Mouse (Mus musculus) limb, embryonic 14.5 days (tissue): ENCODE measurements at regions not wholly inside any gene's neighbourhood (a gene's known extent, or its start where the extent isn't known, plus 50 kb on each side); places are given as distances from the start of the nearest gene placed in this dataset.

Experiments used
- ATAC-seq: fragments of 200-750 bp; cut with Nextera tagmentation; 2 replicates; pipeline ENCODE4 v1.8.0; 2017; ENCODE audit warnings: low read depth, moderate number of reproducible peaks, moderate TSS enrichment; ENCODE audit not compliant: low FRiP score
- DNase-seq: peaks from one replicate; pipeline ENCODE4 v3.0.0-alpha.2; 2015; ENCODE audit warnings: low spot score
- H3K27ac ChIP-seq: fragments of 300-500 bp; sonication (generic); replicated peaks from 2 replicates; pipeline ENCODE4 v1.5.1; 2014; ENCODE audit warnings: low read depth, mild to moderate bottlenecking, low read length, moderate library complexity, mixed read lengths
- H3K27me3 ChIP-seq: fragments of 300-500 bp; sonication (generic); 2 replicates; pipeline ENCODE4 v1.6.1; 2014; ENCODE audit warnings: low read length, mixed read lengths; ENCODE audit not compliant: control insufficient read depth, insufficient read depth
- H3K36me3 ChIP-seq: fragments of 300-500 bp; sonication (generic); 2 replicates; pipeline ENCODE4 v1.6.1; 2014; ENCODE audit warnings: mild to moderate bottlenecking, low read length, moderate library complexity, mixed read lengths; ENCODE audit not compliant: control insufficient read depth, insufficient read depth
- H3K4me1 ChIP-seq: fragments of 300-500 bp; sonication (generic); 2 replicates; pipeline ENCODE4 v1.6.1; 2014; ENCODE audit warnings: antibody characterized with exemption, low read length, mixed read lengths; ENCODE audit not compliant: control insufficient read depth, insufficient read depth
- H3K4me2 ChIP-seq: fragments of 300-500 bp; sonication (generic); replicated peaks from 2 replicates; pipeline ENCODE4 v1.6.1; 2014; ENCODE audit warnings: low read depth, mild to moderate bottlenecking, low read length, moderate library complexity; ENCODE audit not compliant: severe bottlenecking
- H3K4me3 ChIP-seq: fragments of 300-500 bp; sonication (generic); replicated peaks from 2 replicates; pipeline ENCODE4 v1.5.1; 2014; ENCODE audit warnings: low read length
- H3K9ac ChIP-seq: fragments of 300-500 bp; sonication (generic); 2 replicates; pipeline ENCODE4 v1.6.1; 2014; ENCODE audit warnings: mild to moderate bottlenecking, low read depth, low read length, moderate library complexity; ENCODE audit not compliant: severe bottlenecking
- H3K9me3 ChIP-seq: fragments of 300-500 bp; sonication (generic); 2 replicates; pipeline ENCODE4 v1.6.1; 2016; ENCODE audit warnings: low read length; ENCODE audit not compliant: control insufficient read depth
- POLR2A ChIP-seq: fragments of 200-500 bp; IDR thresholded peaks from 2 replicates; pipeline ENCODE4 v1.8.0; 2012; ENCODE audit warnings: inconsistent platforms, mild to moderate bottlenecking, moderate library complexity, borderline replicate concordance; ENCODE audit not compliant: insufficient read depth, insufficient read length; ENCODE audit errors: extremely low read depth
- WGBS: fragments of 180-500 bp; shearing (Covaris S2); extraction: QIAGEN DNeasy Blood & Tissue Kit; methylation state at CpG from one replicate; pipeline ENCODE4 v1.1.7; 2014; 5-methylcytosine and 5-hydroxymethylcytosine counted together

GRCm38 (mm10) chr3:147170106-147170505, 317.9 kb downstream of the Ttll7 start:
- no peak for DNase-seq
- no peak for ATAC-seq
- no peak for TF ChIP-seq POLR2A
- Histone ChIP-seq H3K4me2 (no peak overlapping the region), H3K4me3 (no peak overlapping the region), H3K36me3 (no peaks in the 10 kb centered on the region), H3K27ac (no peak overlapping the region), H3K9ac (no peak overlapping the region), H3K9me3 (no peaks in the 10 kb centered on the region), H3K27me3 (no peaks in the 10 kb centered on the region), H3K4me1 (peaks cover 5% of the 10 kb centered on the region; the same call in 1 of the 2 replicates)
- 75% methylated on average over 2 of the region's 2 CpGs for WGBS

GRCm38 (mm10) chr3:147178746-147179145, 326.6 kb downstream of the Ttll7 start:
- peaks cover 13% of the 10 kb centered on the region; the same call in 1 of the 2 replicates for H3K4me1 ChIP-seq
- H3K36me3 ChIP-seq = no peaks in the 10 kb centered on the region
- no peak for TF ChIP-seq POLR2A
- H3K27me3 ChIP-seq = peaks cover 5% of the 10 kb centered on the region; the same call in 1 of the 2 replicates
- WGBS = 82% methylated on average over 6 of the region's 6 CpGs
- no peak for DNase-seq
- no peaks in the 10 kb centered on the region for H3K9me3 ChIP-seq
- H3K4me2 ChIP-seq = no peak overlapping the region
- no peak for ATAC-seq
- no peak overlapping the region for H3K4me3 ChIP-seq
- no peak overlapping the region for H3K9ac ChIP-seq
- no peak overlapping the region for H3K27ac ChIP-seq

- DNase-seq (no peak), ATAC-seq (no peak)
- peaks cover 13% of the 10 kb centered on the region; the same call in 1 of the 2 replicates for H3K4me1 ChIP-seq
- H3K9ac ChIP-seq = no peak overlapping the region
- no peaks in the 10 kb centered on the region for H3K9me3 ChIP-seq
- no peak overlapping the region for H3K4me2 ChIP-seq
- H3K27ac ChIP-seq = no peak overlapping the region
- no peak for TF ChIP-seq POLR2A
- H3K36me3 ChIP-seq = no peaks in the 10 kb centered on the region
- 81% methylated on average over 4 of the region's 4 CpGs for WGBS
- peaks cover 5% of the 10 kb centered on the region; the same call in 1 of the 2 replicates for H3K27me3 ChIP-seq
- no peak overlapping the region for H3K4me3 ChIP-seq
Measured at GRCm38 (mm10) chr3:147180711-147181110, 328.5 kb downstream of the Ttll7 start.

- TF ChIP-seq POLR2A = no peak
- Histone ChIP-seq H3K9ac (no peak overlapping the region), H3K4me2 (no peak overlapping the region), H3K4me1 (peaks cover 13% of the 10 kb centered on the region; the same call in 1 of the 2 replicates), H3K36me3 (no peaks in the 10 kb centered on the region), H3K27ac (no peak overlapping the region), H3K9me3 (no peaks in the 10 kb centered on the region), H3K27me3 (peaks cover 5% of the 10 kb centered on the region; the same call in 1 of the 2 replicates), H3K4me3 (no peak overlapping the region)
- DNase-seq = no peak
- ATAC-seq = no peak
- WGBS = 7% methylated on average over 20 of the region's 20 CpGs
Measured at GRCm38 (mm10) chr3:147181501-147182365, 329.6 kb downstream of the Ttll7 start.

GRCm38 (mm10) chr3:147182366-147182875, 330.3 kb downstream of the Ttll7 start:
- no peak overlapping the region for H3K4me3 ChIP-seq
- H3K27ac ChIP-seq = no peak overlapping the region
- H3K4me1 ChIP-seq = peaks cover 13% of the 10 kb centered on the region; the same call in 1 of the 2 replicates
- WGBS = 41% methylated on average over 13 of the region's 15 CpGs
- peaks cover 5% of the 10 kb centered on the region; the same call in 1 of the 2 replicates for H3K27me3 ChIP-seq
- H3K36me3 ChIP-seq = no peaks in the 10 kb centered on the region
- ATAC-seq (no peak), DNase-seq (no peak)
- TF ChIP-seq POLR2A = no peak
- H3K9ac ChIP-seq = no peak overlapping the region
- H3K4me2 ChIP-seq = no peak overlapping the region
- no peaks in the 10 kb centered on the region for H3K9me3 ChIP-seq
